Mouse (Mus musculus) adrenal gland, adult 2 months (tissue): Measurements from ENCODE around the gene Eif4ebp2. TPM values are rescaled to one million over a fixed set of nuclear protein-coding genes. Genes with fewer than 3 reads are reported as not detected.

ENCODE experiments used
- DNase-seq: peaks from one replicate; pipeline ENCODE4 v3.0.0; 2021
- long read RNA-seq: library from polyadenylated mRNA; stranded (forward); transcript quantifications from one replicate; pipeline ENCODE4 v2.0.0, GENCODE M21; 2021
- polyA plus RNA-seq: library from polyadenylated mRNA; depleted of rRNA; stranded (reverse); fragments of >200 nt; gene quantifications from 2 replicates; pipeline ENCODE4 v1.2.3, GENCODE M21; 2012; rRNA removed
- total RNA-seq, 2 experiments: library from RNA; stranded (reverse); gene quantifications; 2 replicates each; pipeline ENCODE4 v1.2.3; 2021

Eif4ebp2 gene
- 10 to 100 TPM; 94.9 to 96.2 TPM for total RNA-seq
- 68.1 and 88.7 TPM in 2 replicates for polyA plus RNA-seq
- long read RNA-seq, partial matches to known transcripts: 0 of 4 reads
- long read RNA-seq, other reads (novel, unspliced or antisense): 4 of 4 reads

- peak; percentile 99 for DNase-seq
These were observed at the start of gene Eif4ebp2 for GRCm38 (mm10) chr10:61452645-61453044. Eif4ebp2 (minus strand) TSS chr10:61452661.

GRCm38 (mm10) chr10:61500756-61501155, 48.3 kb upstream of the Eif4ebp2 start:
- DNase-seq: no peak

GRCm38 (mm10) chr10:61499505-61500466, 47.3 kb upstream of the Eif4ebp2 start:
- peak; percentile 48 for DNase-seq

- DNase-seq: no peak
These were observed 43.8 kb upstream of the Eif4ebp2 start for GRCm38 (mm10) chr10:61496231-61496630.

DNA sequence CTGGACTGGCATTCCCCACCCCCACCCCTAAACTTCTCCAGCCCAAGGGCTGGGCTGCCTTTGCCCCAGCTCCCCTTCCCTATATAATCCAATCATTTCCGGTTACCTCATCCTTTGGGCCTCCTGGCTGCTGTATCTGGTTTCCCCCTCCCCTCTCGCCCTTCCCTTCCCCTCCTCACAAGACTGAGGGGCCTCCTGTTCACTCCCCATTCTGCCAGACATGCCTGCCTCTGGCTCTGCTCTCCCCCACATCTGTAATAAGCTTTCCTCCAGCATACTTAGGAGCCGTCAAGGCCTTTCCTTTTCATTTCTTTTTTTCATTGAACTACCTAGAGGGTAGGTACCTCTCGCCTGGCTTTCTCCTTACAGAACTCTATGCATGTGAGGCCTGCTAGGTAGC, 43.0 kb upstream of the Eif4ebp2 start:
- DNase-seq: no peak

GRCm38 (mm10) chr10:61492040-61492439, 39.6 kb upstream of the Eif4ebp2 start:
- peak; percentile 86 for DNase-seq

DNA sequence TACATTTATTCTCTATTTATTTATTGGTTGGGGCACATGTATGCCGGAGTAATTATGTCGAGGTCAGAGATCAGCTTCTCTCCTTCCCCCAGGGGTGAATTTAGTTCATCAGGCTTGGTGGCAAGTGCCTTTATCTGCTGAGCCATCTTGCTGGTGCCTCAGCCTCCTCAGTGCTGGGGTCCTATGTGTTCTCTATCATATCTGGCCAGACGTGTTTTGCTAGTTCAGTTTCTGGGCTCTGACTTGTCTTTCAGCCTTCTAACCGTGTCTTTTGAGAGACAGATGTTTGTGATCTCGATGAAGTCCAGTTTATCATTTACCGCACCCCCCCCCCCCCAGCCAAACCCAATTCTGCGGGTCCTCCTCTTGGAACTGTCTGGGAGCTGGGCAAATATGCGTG, 39.1 kb upstream of the Eif4ebp2 start:
- no peak for DNase-seq

DNA sequence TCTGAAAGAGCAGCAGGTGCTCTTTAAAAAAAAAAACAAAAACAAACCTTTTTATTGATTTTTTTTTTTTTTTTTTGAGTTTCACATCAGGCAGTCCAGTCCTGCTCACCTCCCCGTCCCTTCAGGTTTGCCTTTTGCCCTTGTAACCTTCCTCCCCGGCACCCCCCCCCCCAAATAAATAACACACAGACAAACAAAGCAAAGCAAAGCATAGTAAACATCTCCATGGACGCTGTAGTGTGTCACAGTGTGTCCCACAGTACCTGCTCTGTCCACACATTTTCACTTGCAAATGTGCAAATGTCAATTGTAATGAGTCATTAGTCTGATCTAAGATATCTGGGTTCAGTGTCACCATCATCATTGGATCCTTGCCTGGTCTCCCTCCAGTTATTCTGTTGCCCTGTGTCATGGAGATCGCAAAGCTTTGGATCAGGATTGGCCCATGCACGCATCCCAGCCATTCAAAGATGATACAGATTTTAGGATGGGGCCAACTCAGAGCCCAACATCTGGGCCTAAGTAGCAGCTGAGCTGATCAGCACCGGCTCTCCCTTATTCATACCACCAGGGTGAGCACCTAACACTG, 36.2 kb upstream of the Eif4ebp2 start:
- peak; percentile 66 for DNase-seq

GRCm38 (mm10) chr10:61486551-61487339, 34.3 kb upstream of the Eif4ebp2 start:
- peak; percentile 84 for DNase-seq

DNA sequence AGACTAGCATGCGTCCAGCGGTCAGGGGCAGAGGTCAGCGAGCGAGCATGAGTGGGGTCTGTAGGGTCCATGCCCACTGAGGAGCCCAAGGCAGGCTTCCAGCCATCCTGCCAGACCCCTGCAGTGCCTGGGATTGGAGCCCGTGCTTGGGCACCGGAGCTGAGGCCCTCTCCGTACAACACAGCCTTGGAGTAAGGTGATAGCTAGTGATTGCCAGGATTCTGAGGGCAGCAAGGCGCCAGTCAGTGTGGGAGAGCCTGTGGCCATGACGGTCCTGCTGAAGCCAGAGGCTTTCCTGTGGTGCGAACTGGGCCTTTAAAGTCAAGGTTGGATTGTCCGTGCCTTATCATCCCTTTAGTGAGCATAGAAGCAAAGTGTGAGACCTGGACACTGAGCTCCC, 32.3 kb upstream of the Eif4ebp2 start:
- peak; percentile 58 for DNase-seq

GRCm38 (mm10) chr10:61482771-61483170, 30.3 kb upstream of the Eif4ebp2 start:
- peak; percentile 77 for DNase-seq

- no peak for DNase-seq
These were observed 28.0 kb upstream of the Eif4ebp2 start for GRCm38 (mm10) chr10:61480488-61480887.

DNA sequence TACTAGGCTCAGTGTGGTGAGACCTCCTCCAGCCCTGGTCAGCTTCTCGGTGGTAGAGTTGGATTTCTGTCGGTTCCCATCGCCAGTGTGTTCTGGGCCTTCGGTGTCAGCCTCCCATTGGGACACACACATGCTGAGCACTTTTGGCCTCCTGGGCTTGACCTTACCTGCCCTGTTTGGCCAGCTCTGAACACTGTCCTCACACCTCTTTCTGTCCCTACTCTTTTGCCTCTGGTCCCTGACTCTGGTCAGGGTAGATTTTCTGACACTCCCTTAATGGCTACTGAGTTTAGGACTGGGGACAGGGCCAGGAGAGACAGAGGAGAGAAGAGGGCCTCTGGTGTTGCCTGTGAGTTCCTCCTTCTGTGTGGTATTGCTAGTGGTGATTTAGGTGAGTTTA, 27.5 kb upstream of the Eif4ebp2 start:
- DNase-seq: no peak

DNA sequence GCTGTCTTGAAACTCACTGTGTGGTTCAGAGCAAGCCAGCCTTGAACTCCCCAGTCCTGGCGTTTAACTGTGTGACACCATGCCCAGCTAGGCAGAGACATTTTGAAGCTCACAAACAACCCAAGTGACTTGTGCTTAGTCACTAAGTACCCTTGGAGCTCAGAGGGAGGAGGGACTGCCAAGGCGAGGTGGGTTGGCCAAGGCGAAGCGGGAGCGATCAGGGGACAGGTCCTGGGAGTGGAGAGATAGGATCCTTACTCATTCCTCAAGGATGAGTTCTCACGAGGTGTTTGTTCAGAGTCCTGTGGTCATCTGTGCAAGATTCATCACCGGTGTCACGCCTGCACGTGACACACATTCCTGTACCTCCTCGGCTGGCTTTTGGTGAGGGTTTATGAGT, 27.0 kb upstream of the Eif4ebp2 start:
- DNase-seq: peak; percentile 81

DNA sequence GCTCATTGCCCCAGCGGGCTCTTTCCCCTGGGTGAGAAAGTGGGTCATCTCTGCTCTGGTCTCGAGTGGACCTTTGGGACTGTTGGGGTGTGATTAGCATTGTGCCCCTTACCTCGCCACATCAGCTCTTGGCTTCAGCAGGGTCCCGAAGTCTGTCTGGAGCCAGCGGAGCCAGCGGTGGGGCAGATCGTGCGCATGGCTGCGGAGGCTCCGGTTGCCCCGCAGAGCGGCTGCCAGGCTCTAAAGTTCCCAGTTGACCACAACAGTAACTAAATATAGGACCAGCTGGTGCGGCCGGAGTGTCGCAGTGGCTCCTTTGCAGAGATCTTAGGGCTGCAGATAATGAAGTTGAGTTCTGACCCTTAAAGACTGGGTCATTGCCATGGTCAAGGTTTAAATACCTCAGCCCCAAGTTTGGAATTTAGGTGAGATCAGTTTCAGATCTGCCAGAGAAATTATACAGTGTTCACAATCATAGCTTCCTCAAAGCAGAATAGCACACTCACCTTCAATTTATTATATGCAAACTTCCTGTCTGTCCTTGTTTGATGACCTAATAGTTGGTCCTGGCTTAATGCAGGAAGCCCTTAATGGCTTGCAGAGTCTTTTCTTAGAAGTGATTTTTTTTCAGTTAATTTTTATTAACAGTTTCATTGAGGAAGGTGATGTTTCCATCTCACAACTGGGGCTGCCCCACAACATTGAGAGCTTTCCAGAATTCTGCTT, 24.1 kb upstream of the Eif4ebp2 start:
- no peak for DNase-seq

DNA sequence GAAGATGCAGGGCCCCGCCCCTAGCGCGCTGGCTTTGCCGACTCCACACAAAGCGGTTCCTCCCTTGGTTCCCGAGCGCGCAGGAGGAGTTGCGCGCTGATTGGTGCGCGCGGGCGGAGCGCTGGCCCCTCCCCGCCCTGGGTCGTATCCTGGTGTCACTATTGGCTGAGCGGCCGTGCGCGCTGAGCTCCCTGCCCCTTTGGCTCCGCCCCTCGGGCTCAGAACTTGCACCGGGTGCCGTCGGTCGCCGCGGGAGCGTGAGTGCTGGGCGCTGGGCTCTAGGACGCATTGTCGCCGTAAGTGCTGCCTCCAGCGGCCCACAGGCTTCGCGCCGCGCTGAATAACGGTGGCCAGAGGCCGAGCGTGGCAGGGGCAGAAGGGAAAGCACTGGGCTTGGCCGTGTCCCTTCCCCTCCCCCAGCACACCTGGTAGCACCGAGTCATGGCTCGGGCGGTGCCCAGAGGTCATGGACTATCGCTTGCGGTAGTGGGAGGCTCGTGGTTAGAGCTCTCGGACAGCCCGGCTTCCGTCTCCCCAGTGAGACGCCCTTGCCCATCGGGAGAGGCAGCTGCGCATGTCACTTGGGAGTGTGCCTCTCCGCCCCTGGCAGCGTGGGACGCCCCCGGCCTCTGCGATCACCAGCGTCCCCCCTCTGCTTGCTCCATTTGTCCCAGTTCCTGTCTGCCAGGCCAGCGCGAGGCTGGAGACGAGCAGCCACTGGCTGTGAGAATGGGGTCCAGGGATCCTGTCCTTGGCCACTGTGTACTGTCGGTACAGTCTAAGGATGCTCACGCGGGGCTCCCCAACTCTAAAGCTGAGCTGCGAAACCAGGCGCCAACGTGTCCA, 23.4 kb upstream of the Eif4ebp2 start, which contains the start of gene Lrrc20:
Lrrc20 (plus strand) TSS at position 208 of the 846 bp plus-strand sequence.
- peak; percentile 97 for DNase-seq

- no peak for DNase-seq
These were observed 21.9 kb upstream of the Eif4ebp2 start for GRCm38 (mm10) chr10:61474344-61474743.

GRCm38 (mm10) chr10:61473640-61474039, 21.2 kb upstream of the Eif4ebp2 start:
- DNase-seq: no peak

GRCm38 (mm10) chr10:61468900-61469299, 16.4 kb upstream of the Eif4ebp2 start:
- DNase-seq: no peak

- peak; percentile 49 for DNase-seq
These were observed 14.4 kb upstream of the Eif4ebp2 start for GRCm38 (mm10) chr10:61466873-61467272.
